Mouse (Mus musculus): Measurements from ENCODE around the gene Rfk.

GRCm38 (mm10) chr19:17428561-17428914, 34.7 kb downstream of the Rfk start:
- TF ChIP-seq CTCF (IDR thresholded peaks at IDR 0.05; ENCODE audit: control insufficient read depth, insufficient read depth, insufficient read length) (no peak), USF1 (IDR thresholded peaks at IDR 0.05; ENCODE audit: low read depth) (no peak)

All from C2C12 (cell line).